Mouse (Mus musculus) hematopoietic stem cell, adult 5-6 weeks (primary cell): ENCODE measurements around the gene Mta3. TPM values are rescaled to one million over a fixed set of nuclear protein-coding genes. Genes with fewer than 3 reads are reported as not detected.
A peak's percentile ranks its signal among the peaks of the same experiment; 100 is the strongest.

Experiments used
- ATAC-seq, 2 experiments: fragments of 125-278 bp in 1 of 2; replicated peaks in 1 of 2; 2 replicates each; pipeline ENCODE4 v1.8.0; 2016 to 2017; ENCODE audit warnings: inconsistent platforms in 2 of 2, mild to moderate bottlenecking in 2 of 2, moderate number of reproducible peaks in 2 of 2, low read depth in 1 of 2, moderate TSS enrichment in 1 of 2; ENCODE audit not compliant: low FRiP score in 2 of 2, poor library complexity in 2 of 2, severe bottlenecking in 2 of 2, insufficient read depth in 1 of 2, low TSS enrichment in 1 of 2
- total RNA-seq: library from RNA; stranded (forward); fragments of 172-1452, 232-1000 nt; gene quantifications from 2 replicates; pipeline ENCODE4 v1.2.3, GENCODE M21; 2017

The Mta3 gene
- total RNA-seq, 1 experiment from 2014 or later: 64.2 TPM

DNA sequence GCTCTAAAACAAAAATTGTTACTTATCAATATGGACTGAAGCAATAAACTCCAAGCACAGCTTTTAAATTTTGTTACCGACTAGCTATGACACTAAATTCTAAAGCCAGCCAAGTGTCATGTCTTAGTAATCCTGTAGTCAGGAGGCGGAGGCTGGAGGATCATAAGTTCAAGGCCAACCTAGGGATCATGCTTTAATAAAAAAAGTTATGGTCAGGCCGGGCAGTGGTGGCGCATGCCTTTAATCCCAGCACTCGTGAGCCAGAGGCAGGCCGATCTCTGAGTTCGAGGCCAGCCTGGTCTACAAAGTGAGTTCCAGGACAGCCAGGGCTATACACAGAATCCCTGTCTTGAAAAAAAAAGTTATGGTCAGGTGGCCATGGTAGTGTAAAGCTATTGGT, 71.0 kb downstream of the Mta3 start:
- ATAC-seq: no peak

DNA sequence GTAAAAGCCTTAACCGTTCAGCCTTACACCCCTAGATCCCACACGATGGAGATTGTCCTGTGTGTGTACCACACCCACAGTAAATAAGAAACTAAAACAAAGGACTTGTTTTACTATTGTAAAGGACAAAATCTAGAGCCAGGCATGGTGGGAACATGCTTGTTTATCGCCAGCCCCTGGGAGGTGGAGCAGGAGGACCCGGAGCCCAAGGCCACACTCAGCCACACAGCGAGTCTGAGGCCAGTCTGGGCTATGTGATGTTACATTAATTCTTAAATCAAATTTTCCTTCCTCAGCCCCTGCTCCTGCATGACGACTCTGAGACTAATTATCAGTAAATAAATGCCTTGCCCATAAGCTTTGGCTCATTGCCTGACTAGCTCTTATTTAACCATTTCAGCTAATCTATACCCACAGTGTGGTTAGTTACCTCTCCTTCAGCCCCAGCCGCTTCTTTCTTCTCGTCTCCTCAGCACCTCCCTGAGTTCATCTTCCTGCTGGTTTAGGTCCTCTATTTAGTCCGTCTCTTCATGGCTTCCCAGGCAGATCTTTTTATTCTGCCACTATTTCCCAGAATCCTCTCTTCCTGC, 71.6 kb downstream of the Mta3 start:
- no peak for ATAC-seq

DNA sequence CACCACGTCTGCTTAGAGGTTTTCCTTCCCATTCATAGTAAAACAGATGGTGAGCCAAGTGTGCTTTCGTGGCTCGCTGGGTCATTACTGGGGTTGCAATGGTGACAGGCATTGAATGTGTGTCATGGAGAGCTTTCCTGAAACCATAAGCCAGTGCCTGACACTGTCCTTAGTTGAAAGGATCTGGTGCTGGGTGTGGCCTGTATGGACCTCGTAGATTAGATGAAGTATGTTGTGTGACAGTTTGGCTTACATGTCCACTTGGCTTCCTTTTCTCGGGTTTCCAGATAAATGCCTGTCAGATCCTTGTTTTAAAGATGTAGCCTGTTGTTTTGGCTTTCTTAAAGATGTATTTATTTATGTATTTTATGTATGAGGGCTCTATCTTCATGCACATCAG, 74.3 kb downstream of the Mta3 start:
- no peak for ATAC-seq

DNA sequence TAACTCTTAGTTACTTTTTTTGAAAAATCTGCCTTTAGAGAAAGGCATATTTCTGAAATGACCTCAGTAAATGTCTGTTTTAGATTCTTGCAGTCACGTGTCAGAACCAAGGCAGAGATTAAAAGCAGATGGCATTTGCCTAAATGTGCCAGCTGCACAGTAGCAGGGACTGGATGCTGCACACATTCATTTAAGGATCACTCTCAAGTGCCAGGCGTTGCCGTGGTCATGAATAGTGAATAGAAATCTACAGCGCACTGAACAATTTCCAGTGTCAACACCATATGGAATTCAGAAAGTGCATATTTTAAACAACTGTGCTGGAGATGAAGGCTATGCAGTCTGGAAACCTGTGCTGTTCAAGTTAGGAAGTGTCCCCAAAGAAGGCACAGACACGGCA, 76.8 kb downstream of the Mta3 start:
- no peak for ATAC-seq

DNA sequence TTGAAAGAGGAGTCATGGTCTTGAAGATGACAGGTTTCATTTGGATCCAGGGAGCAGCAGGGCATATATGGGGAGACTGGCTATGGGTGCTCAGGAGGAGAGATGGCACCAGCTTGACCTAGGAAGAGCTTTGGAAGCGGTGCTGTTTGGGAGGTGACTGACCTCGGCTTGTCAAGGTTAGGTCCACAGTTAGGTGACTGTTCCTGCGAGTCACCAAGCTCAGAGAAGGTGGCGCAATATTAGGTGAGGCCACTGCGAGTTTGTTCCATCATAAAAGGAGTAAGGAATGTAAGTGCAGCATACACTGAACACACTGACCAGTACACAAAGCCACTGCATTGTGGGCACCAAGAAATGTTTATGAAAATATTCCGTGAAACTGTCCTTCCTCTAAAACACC, 80.5 kb downstream of the Mta3 start:
- no peak for ATAC-seq

DNA sequence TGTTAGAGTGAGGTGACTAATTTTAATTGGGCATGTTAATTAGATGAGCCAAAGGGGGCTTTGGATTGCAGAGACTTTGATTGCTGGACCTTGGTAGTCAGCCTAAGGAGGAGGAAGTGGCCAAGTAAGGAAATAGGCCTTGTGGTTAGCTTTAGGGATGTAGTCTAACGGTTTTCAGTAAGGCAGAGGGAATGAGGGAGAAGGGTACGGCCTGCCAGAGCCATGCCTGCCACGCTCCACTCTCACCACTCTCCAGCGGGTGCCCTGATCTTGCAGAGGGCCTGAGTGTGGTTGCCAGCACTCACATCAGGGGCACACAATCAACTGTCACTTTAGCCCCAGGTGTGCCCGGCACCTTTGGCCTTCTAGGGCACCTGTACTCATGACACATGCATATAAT, 84.2 kb downstream of the Mta3 start:
- peak; percentile 39 to 59; a peak in 2 of 4 replicates for ATAC-seq

DNA sequence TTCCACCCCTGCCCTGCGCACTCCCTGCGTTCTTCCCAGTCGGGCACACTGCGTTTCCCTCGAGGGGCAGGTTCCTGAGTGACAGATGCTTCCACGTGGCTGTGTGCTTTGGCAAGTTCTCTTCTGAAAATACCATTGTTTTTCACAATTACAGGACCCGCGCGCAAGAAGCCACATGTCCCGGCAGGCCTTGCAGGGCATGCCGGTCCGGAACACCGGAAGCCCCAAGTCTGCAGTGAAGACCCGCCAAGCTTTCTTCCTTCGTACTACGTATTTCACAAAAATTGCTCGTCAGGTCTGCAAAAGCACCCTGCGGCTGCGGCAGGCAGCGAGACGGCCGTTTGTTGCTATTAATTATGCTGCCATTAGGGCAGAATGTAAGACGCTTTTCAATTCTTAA, 86.4 kb downstream of the Mta3 start:
- ATAC-seq: no peak

DNA sequence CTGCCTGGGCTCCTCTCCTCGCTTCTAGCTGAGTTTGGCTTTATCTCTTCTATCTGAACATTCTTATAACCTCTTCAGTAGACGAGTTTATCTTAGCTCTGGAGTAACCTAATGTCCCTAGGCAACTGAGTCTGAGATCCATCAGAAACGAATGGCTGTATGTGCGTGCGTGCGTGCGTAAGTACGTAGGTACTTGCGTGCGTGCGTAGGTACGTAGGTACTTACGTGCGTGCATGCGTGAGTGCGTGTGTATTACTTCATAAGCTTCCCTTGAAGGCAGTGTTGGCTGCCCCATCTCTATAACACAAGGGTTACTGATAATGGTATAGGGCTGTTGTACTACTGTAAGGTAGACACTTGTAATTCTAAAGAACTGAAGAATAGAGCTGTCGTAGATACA, 89.2 kb downstream of the Mta3 start:
- ATAC-seq: no peak

DNA sequence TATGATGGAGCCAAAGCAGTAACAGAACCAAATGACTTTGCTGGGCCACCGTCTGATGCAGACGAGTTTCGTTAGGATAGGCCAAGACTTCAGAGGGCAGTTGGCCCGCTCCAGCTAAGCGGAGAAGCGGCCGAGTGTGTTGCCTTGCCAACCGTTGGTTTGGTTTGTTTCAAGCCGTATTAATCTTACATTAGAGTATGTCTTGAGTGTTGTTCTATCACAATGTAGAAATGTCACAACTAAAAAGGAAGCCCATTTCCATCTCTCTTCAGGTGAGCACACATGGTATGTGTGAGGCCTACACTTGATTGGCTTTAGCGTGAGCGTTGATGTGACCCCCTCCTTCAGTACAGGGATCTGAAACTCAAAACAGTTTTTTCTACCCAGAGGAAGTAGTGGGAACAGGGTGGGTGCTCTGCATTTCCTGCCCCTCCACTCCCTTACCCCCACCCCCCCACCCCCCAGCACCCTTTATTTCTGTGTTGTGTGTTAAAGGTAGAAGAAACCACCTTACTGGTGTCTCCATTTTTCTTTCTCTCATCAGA, 93.6 kb downstream of the Mta3 start:
- ATAC-seq: no peak

DNA sequence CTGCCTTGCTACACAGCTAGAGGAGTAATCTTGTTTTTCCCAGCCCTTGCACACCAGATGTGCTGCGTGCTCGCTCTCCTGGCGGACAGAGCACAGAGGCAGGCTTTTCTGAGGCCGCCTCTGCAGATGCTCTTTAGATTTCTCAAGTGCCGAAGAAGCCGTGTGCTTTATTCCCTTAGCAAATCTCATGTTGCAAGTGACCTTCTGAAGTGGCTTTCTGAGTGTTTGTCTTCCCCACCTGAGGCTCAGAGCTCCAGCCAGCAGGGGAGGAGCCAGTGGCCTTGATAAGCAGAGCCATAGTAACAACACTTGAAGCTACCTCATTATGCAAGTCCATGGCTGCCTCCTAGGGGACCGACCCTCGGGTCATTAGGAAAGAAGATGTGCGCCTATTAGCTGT, 98.0 kb downstream of the Mta3 start:
- no peak for ATAC-seq

DNA sequence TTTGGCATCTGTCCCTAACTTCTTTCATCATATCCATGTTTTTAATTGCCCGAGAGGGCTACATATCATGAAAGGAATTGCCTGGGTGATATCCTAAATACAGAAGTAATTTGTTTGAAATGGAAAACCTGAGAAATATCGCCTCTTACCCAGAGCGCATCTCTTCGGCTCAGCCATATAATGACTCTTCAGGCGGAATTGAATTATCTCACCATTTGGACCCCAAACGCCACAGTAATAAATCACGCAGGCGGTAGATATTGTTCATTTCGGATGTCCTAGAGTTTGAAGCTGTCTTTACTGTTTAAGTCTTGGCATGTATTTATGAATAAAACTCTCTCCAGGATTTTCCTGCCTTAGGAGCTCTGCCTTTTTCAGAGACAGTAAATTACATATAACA, 99.1 kb downstream of the Mta3 start:
- no peak for ATAC-seq

DNA sequence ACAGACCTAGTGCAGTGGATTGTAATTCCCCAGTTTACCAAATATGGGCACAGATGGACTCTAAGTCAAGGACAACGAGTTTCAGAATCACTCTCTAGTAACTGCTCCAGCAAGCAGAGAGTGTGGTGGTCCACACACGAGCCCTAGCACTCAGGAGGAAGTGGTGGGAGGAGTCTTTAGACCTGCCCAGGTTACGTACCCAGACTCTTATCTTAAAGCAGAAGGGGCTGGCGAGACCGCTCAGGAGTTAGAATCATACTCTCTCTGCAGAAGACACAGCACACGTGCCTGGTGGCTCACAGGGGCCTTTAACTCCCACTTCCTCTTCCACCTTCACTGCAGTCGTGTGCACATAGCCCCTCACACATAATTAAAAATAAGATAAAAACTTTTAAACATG, 101.4 kb downstream of the Mta3 start:
- ATAC-seq: peak; percentile 54 to 74

DNA sequence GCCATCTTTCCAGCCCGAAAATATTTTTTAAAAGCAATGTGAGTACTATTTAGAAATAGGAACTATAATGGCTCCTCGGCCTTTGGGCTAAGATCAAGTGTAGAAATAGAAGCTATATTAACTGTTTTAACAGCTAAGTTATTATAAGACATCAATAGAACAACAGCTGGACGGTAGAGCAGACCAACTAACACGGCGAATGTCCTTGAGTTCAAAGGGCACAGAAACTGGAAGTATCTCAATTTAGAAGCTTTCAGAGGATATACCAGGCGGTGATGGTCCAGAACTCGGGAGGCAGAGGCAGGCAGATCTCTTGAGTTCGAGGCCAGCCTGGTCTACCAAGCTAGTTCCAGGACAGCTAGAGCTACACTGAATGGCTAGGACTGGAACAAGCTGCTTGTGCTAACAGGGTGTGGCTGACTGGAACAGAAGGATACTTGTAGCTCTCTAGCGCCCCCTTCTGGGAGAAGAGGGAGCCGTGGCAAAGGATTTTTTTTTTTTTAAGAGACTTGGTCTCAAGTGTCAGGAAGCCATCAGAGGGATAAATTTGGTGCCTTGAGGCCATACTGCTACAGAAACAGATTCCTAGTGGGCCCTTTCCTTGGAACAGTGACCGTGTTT, 101.9 kb downstream of the Mta3 start:
- peak; percentile 14 to 54; a peak in 1 of 4 replicates for ATAC-seq

DNA sequence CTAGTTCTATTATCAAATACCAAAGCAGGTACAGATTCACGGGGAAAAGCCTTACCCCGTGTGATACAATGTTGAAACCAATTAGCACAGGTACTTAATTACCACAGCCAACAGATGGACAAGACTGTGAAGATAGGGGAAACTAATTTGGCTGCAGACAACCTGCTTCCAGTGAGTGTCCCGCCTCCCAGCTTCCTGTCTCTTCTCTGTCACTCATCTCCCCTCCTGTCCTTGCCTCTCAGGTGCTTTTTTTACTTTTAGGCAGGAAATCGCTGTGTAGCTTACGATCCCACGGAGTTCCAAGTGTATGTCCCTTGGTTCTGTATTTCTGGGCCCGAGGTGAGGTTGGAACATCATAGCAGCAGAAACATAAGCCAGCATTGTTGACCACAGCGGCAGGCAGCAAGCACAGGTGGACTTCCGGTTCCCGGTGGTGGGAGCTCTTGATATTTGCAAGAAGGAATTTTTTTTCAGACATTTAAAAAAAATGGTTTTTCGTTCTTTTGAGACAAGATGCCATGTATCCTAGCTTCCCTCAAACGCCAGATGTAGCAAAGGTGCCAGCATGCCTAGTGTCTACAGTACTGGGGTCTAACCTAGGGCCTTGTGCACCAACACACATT, 102.6 kb downstream of the Mta3 start:
- ATAC-seq: no peak

DNA sequence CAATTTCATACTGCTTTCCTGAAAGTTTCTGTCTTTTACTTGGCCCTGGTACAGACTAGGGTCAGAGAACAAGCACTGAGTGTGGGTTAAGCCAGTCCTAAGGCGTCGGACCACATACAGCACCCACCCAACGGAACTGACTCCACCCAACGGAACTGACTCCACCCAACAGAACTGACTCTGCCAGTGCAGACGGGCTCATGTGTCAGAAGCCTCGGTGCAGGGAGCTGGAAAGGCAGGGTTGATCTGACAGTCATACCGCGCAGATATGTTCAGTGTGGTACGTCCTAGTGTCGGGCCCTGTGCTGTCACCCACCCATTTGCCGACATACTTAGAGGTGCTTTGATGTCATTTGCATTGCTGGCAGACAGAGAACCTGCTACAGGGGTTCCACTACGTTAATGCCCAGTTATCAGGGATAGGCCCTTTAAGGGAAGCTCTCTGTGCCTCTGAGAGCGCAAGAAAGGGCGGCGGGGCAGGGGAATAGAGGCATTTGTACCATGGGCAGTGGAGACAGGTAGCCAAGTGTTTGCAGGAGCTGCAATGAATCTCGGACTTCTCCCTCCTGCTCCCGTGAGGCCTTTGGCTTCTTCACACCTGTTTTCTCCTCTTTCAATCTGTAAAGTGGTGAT, 103.3 kb downstream of the Mta3 start:
- no peak for ATAC-seq

DNA sequence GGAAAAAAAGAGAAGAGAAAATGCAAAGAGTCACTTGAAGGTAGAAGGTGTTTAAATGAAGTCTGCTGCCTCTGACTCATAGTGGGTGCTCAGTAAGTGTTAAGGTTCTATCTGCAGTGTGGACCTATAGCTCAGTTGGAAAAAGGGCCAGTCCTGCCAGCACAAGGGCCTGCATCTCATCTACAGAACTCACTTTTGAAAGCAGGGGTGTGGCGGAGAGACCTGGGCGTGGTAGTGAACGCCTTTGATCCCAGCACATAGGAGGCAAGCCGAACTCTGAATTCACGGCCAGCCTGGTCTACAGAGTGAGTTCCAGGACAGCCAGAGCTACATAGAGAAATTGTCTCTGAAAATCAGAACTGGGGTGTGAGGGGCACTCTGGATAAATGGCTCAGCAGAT, 104.3 kb downstream of the Mta3 start:
- no peak for ATAC-seq

DNA sequence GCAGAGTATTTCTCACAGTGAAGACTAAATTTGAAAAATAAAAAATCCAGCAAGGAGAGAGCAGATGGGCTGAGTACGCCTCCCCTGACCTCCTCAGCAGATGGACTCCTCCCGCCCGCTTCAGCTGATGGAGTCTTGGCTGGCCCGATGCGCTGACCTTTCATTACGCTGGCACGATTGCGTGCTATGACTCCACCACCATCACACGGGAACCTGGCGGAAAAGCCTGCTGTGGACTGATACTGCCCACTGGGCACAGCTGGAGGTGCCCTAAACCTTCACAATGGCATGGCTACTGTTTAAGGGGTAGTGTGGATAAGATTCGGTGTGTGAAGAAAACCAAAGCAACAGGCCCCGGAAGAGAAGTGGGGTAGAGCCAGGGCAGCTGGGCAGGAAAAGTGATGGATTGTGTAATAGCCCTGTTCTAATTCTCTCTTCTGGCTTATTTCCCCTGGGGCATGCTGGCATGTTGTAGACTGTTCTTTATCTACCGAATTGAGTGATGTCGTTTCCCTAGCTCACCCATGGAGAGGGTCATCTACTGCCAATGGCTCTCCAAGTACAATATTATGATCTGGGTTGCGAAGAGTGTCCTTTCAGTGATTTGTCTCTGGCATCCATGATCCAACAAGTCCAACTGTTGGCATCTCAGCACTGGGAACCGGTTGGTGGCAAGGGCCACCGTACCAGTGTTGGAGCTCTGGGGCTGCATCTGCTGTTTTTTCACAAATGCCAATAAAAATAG, 106.4 kb downstream of the Mta3 start:
- ATAC-seq: no peak

DNA sequence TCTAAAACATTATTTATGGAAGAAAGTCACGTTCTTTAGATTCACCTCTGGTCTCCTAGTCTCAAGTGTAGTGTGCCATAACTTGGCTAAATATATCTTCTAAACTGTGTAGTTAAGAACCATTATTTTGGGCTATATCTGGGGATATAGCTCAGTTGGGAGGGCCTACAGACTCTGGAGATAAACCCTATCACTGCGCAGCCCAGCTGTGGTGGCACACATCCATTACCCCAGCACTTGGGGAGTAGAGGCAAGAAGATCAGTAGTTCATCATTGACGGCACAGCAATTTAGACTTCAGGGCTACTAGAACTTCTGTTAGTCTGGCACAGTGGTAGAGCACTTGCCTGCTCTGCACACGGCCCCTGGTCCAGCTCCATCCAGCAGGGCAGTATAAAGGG, 107.1 kb downstream of the Mta3 start:
- ATAC-seq: no peak
